Mouse (Mus musculus): Measurements from ENCODE around the gene Kif5a. TPM values are rescaled to one million over a fixed set of nuclear protein-coding genes. Genes with fewer than 3 reads are reported as not detected.

Kif5a gene
- polyA plus RNA-seq, 1 experiment from 2014 or later: 0.06 TPM

- H3K9me3 ChIP-seq (ENCODE audit: low read length): no peaks in the 10 kb centered on the region
- no peak overlapping the region for H3K27ac ChIP-seq (ENCODE audit: low read depth)
- no peak overlapping the region for H3K4me2 ChIP-seq (ENCODE audit: low read depth, low read length)
- no peak for ATAC-seq
- 35% methylated on average over 10 of the region's 10 CpGs for WGBS (ENCODE audit: insufficient replicate concordance)
- H3K27me3 ChIP-seq (ENCODE audit: insufficient read depth, low read length): no peaks in the 10 kb centered on the region; the same call in none of the 2 replicates
- H3K9ac ChIP-seq (replicated peaks): no peak overlapping the region
- H3K4me3 ChIP-seq (ENCODE audit: low read depth, low read length): no peak overlapping the region
- TF ChIP-seq EP300 (IDR thresholded peaks at IDR 0.05; ENCODE audit: low read depth) (no peak), CTCF (IDR thresholded peaks at IDR 0.05; ENCODE audit: low read depth) (no peak)
- peaks cover 4% of the 10 kb centered on the region; the same call in 1 of the 2 replicates for H3K4me1 ChIP-seq (ENCODE audit: insufficient read depth)
- H3K36me3 ChIP-seq (replicated peaks; ENCODE audit: insufficient read depth, low read length): no peaks in the 10 kb centered on the region
- DNase-seq: no peak
Observed at GRCm38 (mm10) chr10:127225732-127226131, 37.4 kb downstream of the Kif5a start.

GRCm38 (mm10) chr10:127225213-127225612 is 37.9 kb downstream of the Kif5a start:
- Histone ChIP-seq H3K36me3 (replicated peaks; ENCODE audit: insufficient read depth, low read length) (no peaks in the 10 kb centered on the region), H3K9ac (replicated peaks) (no peak overlapping the region), H3K27me3 (ENCODE audit: insufficient read depth, low read length) (no peaks in the 10 kb centered on the region; the same call in none of the 2 replicates), H3K4me3 (ENCODE audit: low read depth, low read length) (no peak overlapping the region), H3K4me1 (ENCODE audit: insufficient read depth) (peaks cover 4% of the 10 kb centered on the region; the same call in 1 of the 2 replicates), H3K4me2 (ENCODE audit: low read depth, low read length) (no peak overlapping the region), H3K27ac (ENCODE audit: low read depth) (no peak overlapping the region), H3K9me3 (ENCODE audit: low read length) (no peaks in the 10 kb centered on the region)
- ATAC-seq (no peak), DNase-seq (no peak)
- no peak for TF ChIP-seq EP300 (IDR thresholded peaks at IDR 0.05; ENCODE audit: low read depth)
- no peak for TF ChIP-seq CTCF (IDR thresholded peaks at IDR 0.05; ENCODE audit: low read depth)
- WGBS (ENCODE audit: insufficient replicate concordance): 60% methylated on average over 6 of the region's 6 CpGs

DNA sequence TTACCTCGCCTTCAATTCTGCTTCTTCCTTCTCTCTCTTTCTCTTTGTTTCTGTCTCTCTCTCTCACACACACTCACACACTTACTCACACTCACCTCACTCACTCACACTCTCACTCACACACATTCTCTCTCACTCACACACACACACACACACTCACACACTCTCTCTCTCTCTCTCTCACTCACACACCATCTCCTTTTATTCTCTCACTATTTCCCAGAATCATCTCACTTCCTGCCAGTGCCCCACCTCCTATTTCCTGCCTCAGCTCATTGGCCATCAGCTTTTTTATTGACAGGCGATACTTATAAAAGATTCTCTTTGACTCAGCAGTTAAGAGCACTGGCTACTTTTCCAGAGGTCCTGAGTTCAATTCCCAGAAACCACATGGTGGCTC is 44.8 kb downstream of the Kif5a start:
- Histone ChIP-seq H3K9ac (replicated peaks) (no peak overlapping the region), H3K4me2 (ENCODE audit: low read depth, low read length) (no peak overlapping the region), H3K27ac (ENCODE audit: low read depth) (no peak overlapping the region), H3K4me1 (ENCODE audit: insufficient read depth) (no peaks in the 10 kb centered on the region), H3K9me3 (ENCODE audit: low read length) (no peaks in the 10 kb centered on the region), H3K27me3 (ENCODE audit: insufficient read depth, low read length) (no peaks in the 10 kb centered on the region), H3K36me3 (replicated peaks; ENCODE audit: insufficient read depth, low read length) (no peaks in the 10 kb centered on the region), H3K4me3 (ENCODE audit: low read depth, low read length) (no peak overlapping the region)
- no peak for DNase-seq
- WGBS (ENCODE audit: insufficient replicate concordance): 87% methylated on average over 2 of the region's 2 CpGs
- ATAC-seq: no peak
- TF ChIP-seq EP300 (IDR thresholded peaks at IDR 0.05; ENCODE audit: low read depth): no peak
- TF ChIP-seq CTCF (IDR thresholded peaks at IDR 0.05; ENCODE audit: low read depth): no peak

GRCm38 (mm10) chr10:127217177-127217576 is 46.0 kb downstream of the Kif5a start:
- Histone ChIP-seq H3K4me2 (ENCODE audit: low read depth, low read length) (no peak overlapping the region), H3K4me3 (ENCODE audit: low read depth, low read length) (no peak overlapping the region), H3K9ac (replicated peaks) (no peak overlapping the region), H3K27me3 (ENCODE audit: insufficient read depth, low read length) (no peaks in the 10 kb centered on the region), H3K4me1 (ENCODE audit: insufficient read depth) (no peaks in the 10 kb centered on the region), H3K9me3 (ENCODE audit: low read length) (no peaks in the 10 kb centered on the region), H3K36me3 (replicated peaks; ENCODE audit: insufficient read depth, low read length) (no peaks in the 10 kb centered on the region), H3K27ac (ENCODE audit: low read depth) (no peak overlapping the region)
- TF ChIP-seq CTCF (IDR thresholded peaks at IDR 0.05; ENCODE audit: low read depth) (no peak), EP300 (IDR thresholded peaks at IDR 0.05; ENCODE audit: low read depth) (no peak)
- ATAC-seq: no peak
- DNase-seq: no peak

- Histone ChIP-seq H3K27me3 (ENCODE audit: insufficient read depth, low read length) (no peaks in the 10 kb centered on the region), H3K9me3 (ENCODE audit: low read length) (no peaks in the 10 kb centered on the region), H3K27ac (ENCODE audit: low read depth) (no peak overlapping the region), H3K9ac (replicated peaks) (no peak overlapping the region), H3K4me2 (ENCODE audit: low read depth, low read length) (no peak overlapping the region), H3K4me3 (ENCODE audit: low read depth, low read length) (no peak overlapping the region), H3K36me3 (replicated peaks; ENCODE audit: insufficient read depth, low read length) (no peaks in the 10 kb centered on the region), H3K4me1 (ENCODE audit: insufficient read depth) (0 out of 2 replicates have a peak, but pooled peaks cover 3% of the 10 kb centered on the region)
- ATAC-seq: no peak
- 93% methylated on average over 11 of the region's 11 CpGs for WGBS (ENCODE audit: insufficient replicate concordance)
- TF ChIP-seq CTCF (IDR thresholded peaks at IDR 0.05; ENCODE audit: low read depth) (no peak), EP300 (IDR thresholded peaks at IDR 0.05; ENCODE audit: low read depth) (no peak)
- no peak for DNase-seq
Observed at GRCm38 (mm10) chr10:127216456-127216855, 46.7 kb downstream of the Kif5a start.

DNA sequence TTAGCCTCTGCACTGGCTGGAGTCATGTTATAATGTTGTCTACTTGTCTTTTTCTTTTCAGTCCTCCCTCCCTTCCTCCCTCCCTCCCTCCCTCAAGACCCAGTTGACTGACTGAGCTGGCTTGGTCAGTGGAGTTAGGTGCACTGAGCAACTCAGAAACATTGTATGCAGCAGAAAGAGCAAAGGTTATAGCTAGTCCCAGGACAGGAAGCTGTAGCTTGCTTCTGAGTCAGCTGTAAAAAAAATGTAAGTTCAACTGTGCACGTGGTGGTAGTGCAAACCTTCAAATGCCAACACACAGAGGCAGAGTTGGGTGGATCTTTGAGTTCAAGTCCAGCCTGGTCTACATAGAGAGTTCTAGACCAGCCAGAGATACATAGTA is 48.7 kb downstream of the Kif5a start:
- Histone ChIP-seq H3K27me3 (ENCODE audit: insufficient read depth, low read length) (no peaks in the 10 kb centered on the region), H3K9me3 (ENCODE audit: low read length) (no peaks in the 10 kb centered on the region), H3K4me1 (ENCODE audit: insufficient read depth) (peaks cover 10% of the 10 kb centered on the region), H3K4me2 (ENCODE audit: low read depth, low read length) (no peak overlapping the region), H3K9ac (replicated peaks) (no peak overlapping the region), H3K4me3 (ENCODE audit: low read depth, low read length) (no peak overlapping the region), H3K36me3 (replicated peaks; ENCODE audit: insufficient read depth, low read length) (no peaks in the 10 kb centered on the region), H3K27ac (ENCODE audit: low read depth) (no peak overlapping the region)
- DNase-seq: no peak
- WGBS (ENCODE audit: insufficient replicate concordance): 23% methylated on average over 1 of the region's 1 CpGs
- no peak for ATAC-seq
- TF ChIP-seq CTCF (IDR thresholded peaks at IDR 0.05; ENCODE audit: low read depth) (no peak), EP300 (IDR thresholded peaks at IDR 0.05; ENCODE audit: low read depth) (no peak)

All from liver, postnatal 0 days (tissue).